Mouse (Mus musculus) lung, postnatal 36 days (tissue): ENCODE results near the gene Cdpf1.
"Not testable (repeated sequence)": the region's sequence is repeated elsewhere in the genome, so short reads cannot be mapped to it uniquely, and the experiment has no call there.

Source experiments
- DNase-seq: peaks from one replicate; pipeline ENCODE4 v3.0.0; 2022; ENCODE audit warnings: mixed read lengths

Cdpf1 gene

GRCm38 (mm10) chr15:85808031-85808430 is 3.5 kb downstream of the Cdpf1 start:
- no peak for DNase-seq

- no peak for DNase-seq
These were observed 4.1 kb downstream of the Cdpf1 start for GRCm38 (mm10) chr15:85807404-85807803.

GRCm38 (mm10) chr15:85806886-85807285 is 4.6 kb downstream of the Cdpf1 start:
- DNase-seq = no peak

GRCm38 (mm10) chr15:85802931-85803330 is 8.6 kb downstream of the Cdpf1 start:
- no peak for DNase-seq

GRCm38 (mm10) chr15:85798676-85799075 is 12.8 kb downstream of the Cdpf1 start:
- no peak for DNase-seq

GRCm38 (mm10) chr15:85795516-85795915 is 16.0 kb downstream of the Cdpf1 start:
- no peak for DNase-seq

- no peak for DNase-seq
These were observed 18.7 kb downstream of the Cdpf1 start for GRCm38 (mm10) chr15:85792819-85793218.

- DNase-seq = peak; percentile 77
These were observed 20.0 kb downstream of the Cdpf1 start for GRCm38 (mm10) chr15:85791449-85791848.

- no peak for DNase-seq
These were observed 22.9 kb downstream of the Cdpf1 start for GRCm38 (mm10) chr15:85788633-85789032.

- DNase-seq = no peak
These were observed 23.4 kb downstream of the Cdpf1 start for GRCm38 (mm10) chr15:85788051-85788450.

GRCm38 (mm10) chr15:85787482-85787881 is 24.0 kb downstream of the Cdpf1 start:
- no peak for DNase-seq

GRCm38 (mm10) chr15:85786711-85787110 is 24.8 kb downstream of the Cdpf1 start:
- no peak for DNase-seq

GRCm38 (mm10) chr15:85784341-85784740 is 27.2 kb downstream of the Cdpf1 start:
- DNase-seq = no peak

- DNase-seq = peak; percentile 11
These were observed 28.4 kb downstream of the Cdpf1 start for GRCm38 (mm10) chr15:85783146-85783545.

- not testable (repeated sequence) for DNase-seq
These were observed 32.6 kb downstream of the Cdpf1 start for GRCm38 (mm10) chr15:85778891-85779290.

GRCm38 (mm10) chr15:85776771-85777170 is 34.7 kb downstream of the Cdpf1 start:
- no peak for DNase-seq

GRCm38 (mm10) chr15:85776241-85776640 is 35.3 kb downstream of the Cdpf1 start:
- DNase-seq = no peak

- DNase-seq = no peak
These were observed 36.5 kb downstream of the Cdpf1 start for GRCm38 (mm10) chr15:85775001-85775400.

- DNase-seq = no peak
These were observed 37.1 kb downstream of the Cdpf1 start for GRCm38 (mm10) chr15:85774419-85774818.

- no peak for DNase-seq
These were observed 39.3 kb downstream of the Cdpf1 start for GRCm38 (mm10) chr15:85772146-85772740.

- no peak for DNase-seq
These were observed 40.0 kb downstream of the Cdpf1 start for GRCm38 (mm10) chr15:85771306-85772121.

- no peak for DNase-seq
These were observed 42.5 kb downstream of the Cdpf1 start for GRCm38 (mm10) chr15:85768991-85769390.

- no peak for DNase-seq
These were observed 44.8 kb downstream of the Cdpf1 start for GRCm38 (mm10) chr15:85766677-85767076.

GRCm38 (mm10) chr15:85765022-85765421 is 46.5 kb downstream of the Cdpf1 start:
- no peak for DNase-seq
